Mouse (Mus musculus): Measurements from ENCODE around the gene Fto. TPM values are rescaled to one million over a fixed set of nuclear protein-coding genes. Genes with fewer than 3 reads are reported as not detected.

Fto gene
- polyA plus RNA-seq, 1 experiment, result 43.9 TPM

DNA sequence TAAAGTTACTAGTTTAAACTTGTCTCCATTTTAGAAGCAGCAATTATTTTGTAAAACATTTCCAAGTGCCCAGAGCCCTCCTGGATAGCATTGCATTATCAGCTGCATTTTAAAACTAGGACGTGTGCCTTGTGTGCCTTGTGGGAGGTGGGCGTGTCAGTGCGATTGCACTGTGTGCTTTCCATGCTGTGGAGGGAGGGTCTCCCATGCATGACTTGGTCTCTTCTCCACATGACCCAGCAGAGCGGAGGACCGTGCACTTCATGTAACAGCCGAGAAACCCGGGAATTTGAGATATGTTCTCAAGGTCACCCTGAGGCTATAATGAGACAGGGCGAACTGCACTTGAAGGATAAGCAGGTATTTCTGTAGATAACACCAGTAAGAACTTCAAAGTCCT, 347.6 kb downstream of the Fto start:
- Histone ChIP-seq H3K36me3 (ENCODE audit: control insufficient read depth, insufficient read depth, low read length) (no peaks in the 10 kb centered on the region), H3K4me1 (ENCODE audit: control insufficient read depth, insufficient read depth, low read length) (0 out of 2 replicates have a peak, but pooled peaks cover 4% of the 10 kb centered on the region), H3K27ac (ENCODE audit: insufficient read depth, low read depth, low read length) (no peak overlapping the region), H3K27me3 (replicated peaks; ENCODE audit: control insufficient read depth, insufficient read depth, low read length) (no peaks in the 10 kb centered on the region), H3K4me3 (ENCODE audit: insufficient read depth, low read depth, low read length) (no peak overlapping the region)
- TF ChIP-seq CTCF (conservative IDR thresholded peaks at IDR 0.05; ENCODE audit: insufficient read depth, insufficient read length, low read depth, low read length), result no peak
- TF ChIP-seq POLR2A (IDR thresholded peaks at IDR 0.05; ENCODE audit: low read depth, low read length), result no peak
- DNase-seq, result no peak
- WGBS, result 50% methylated on average over 8 of the region's 8 CpGs

DNA sequence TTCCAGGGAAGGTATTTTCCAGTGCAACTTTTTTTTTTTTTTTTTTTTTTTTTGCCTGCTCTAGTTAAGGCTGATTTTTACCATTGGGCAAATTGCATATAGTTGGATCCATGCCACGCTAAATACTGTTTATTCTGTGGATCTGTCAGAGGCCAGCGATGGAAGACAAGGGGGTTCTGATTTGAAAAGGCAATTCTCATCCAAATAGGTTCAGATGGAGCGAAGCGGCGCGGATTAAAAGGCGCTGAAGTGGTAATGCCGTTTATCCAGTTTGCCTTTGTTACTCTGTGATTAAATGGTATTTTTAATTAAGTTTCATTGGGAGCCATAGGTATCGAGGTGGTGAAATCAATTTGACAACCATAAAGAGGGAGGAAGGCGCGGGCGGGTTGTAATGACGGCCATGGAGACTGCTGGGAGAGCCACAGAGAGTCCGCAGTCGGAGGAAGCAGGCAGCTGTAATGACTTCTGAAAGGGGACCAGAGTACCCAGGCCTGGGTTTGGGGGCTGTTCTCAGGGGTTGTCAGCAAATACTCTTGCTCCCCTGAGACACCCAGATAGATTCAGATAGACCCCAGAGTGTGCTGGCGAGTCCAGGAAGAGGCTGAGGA, 356.2 kb downstream of the Fto start:
- TF ChIP-seq CTCF (conservative IDR thresholded peaks at IDR 0.05; ENCODE audit: insufficient read depth, insufficient read length, low read depth, low read length), result no peak
- TF ChIP-seq POLR2A (IDR thresholded peaks at IDR 0.05; ENCODE audit: low read depth, low read length), result no peak
- H3K4me3 ChIP-seq (ENCODE audit: insufficient read depth, low read depth, low read length), result no peak overlapping the region
- H3K4me1 ChIP-seq (ENCODE audit: control insufficient read depth, insufficient read depth, low read length), result no peaks in the 10 kb centered on the region
- DNase-seq, result no peak
- H3K27ac ChIP-seq (ENCODE audit: insufficient read depth, low read depth, low read length), result no peak overlapping the region
- H3K27me3 ChIP-seq (replicated peaks; ENCODE audit: control insufficient read depth, insufficient read depth, low read length), result no peaks in the 10 kb centered on the region
- 94% methylated on average over 16 of the region's 16 CpGs for WGBS
- H3K36me3 ChIP-seq (ENCODE audit: control insufficient read depth, insufficient read depth, low read length), result no peaks in the 10 kb centered on the region

- 97% methylated on average over 3 of the region's 3 CpGs for WGBS
- H3K4me1 ChIP-seq (ENCODE audit: control insufficient read depth, insufficient read depth, low read length), result no peaks in the 10 kb centered on the region
- no peak for DNase-seq
- no peaks in the 10 kb centered on the region for H3K36me3 ChIP-seq (ENCODE audit: control insufficient read depth, insufficient read depth, low read length)
- H3K4me3 ChIP-seq (ENCODE audit: insufficient read depth, low read depth, low read length), result no peak overlapping the region
- H3K27me3 ChIP-seq (replicated peaks; ENCODE audit: control insufficient read depth, insufficient read depth, low read length), result no peaks in the 10 kb centered on the region
- H3K27ac ChIP-seq (ENCODE audit: insufficient read depth, low read depth, low read length), result no peak overlapping the region
- TF ChIP-seq CTCF (conservative IDR thresholded peaks at IDR 0.05; ENCODE audit: insufficient read depth, insufficient read length, low read depth, low read length), result no peak
- no peak for TF ChIP-seq POLR2A (IDR thresholded peaks at IDR 0.05; ENCODE audit: low read depth, low read length)
Measured at GRCm38 (mm10) chr8:91676928-91677327, 363.6 kb downstream of the Fto start.

GRCm38 (mm10) chr8:91679451-91679850, 366.1 kb downstream of the Fto start:
- H3K4me1 ChIP-seq (ENCODE audit: control insufficient read depth, insufficient read depth, low read length), result no peaks in the 10 kb centered on the region
- whole genome bisulfite sequencing, result 43% methylated on average over 15 of the region's 15 CpGs
- no peak overlapping the region for H3K4me3 ChIP-seq (ENCODE audit: insufficient read depth, low read depth, low read length)
- no peaks in the 10 kb centered on the region for H3K36me3 ChIP-seq (ENCODE audit: control insufficient read depth, insufficient read depth, low read length)
- H3K27me3 ChIP-seq (replicated peaks; ENCODE audit: control insufficient read depth, insufficient read depth, low read length), result no peaks in the 10 kb centered on the region
- no peak for DNase-seq
- no peak overlapping the region for H3K27ac ChIP-seq (ENCODE audit: insufficient read depth, low read depth, low read length)
- TF ChIP-seq POLR2A (IDR thresholded peaks at IDR 0.05; ENCODE audit: low read depth, low read length) (no peak), CTCF (conservative IDR thresholded peaks at IDR 0.05; ENCODE audit: insufficient read depth, insufficient read length, low read depth, low read length) (no peak)

GRCm38 (mm10) chr8:91680125-91680524, 366.8 kb downstream of the Fto start:
- no peaks in the 10 kb centered on the region for H3K27me3 ChIP-seq (replicated peaks; ENCODE audit: control insufficient read depth, insufficient read depth, low read length)
- H3K4me3 ChIP-seq (ENCODE audit: insufficient read depth, low read depth, low read length), result no peak overlapping the region
- no peaks in the 10 kb centered on the region for H3K36me3 ChIP-seq (ENCODE audit: control insufficient read depth, insufficient read depth, low read length)
- 32% methylated on average over 5 of the region's 5 CpGs for WGBS
- no peak for DNase-seq
- no peak overlapping the region for H3K27ac ChIP-seq (ENCODE audit: insufficient read depth, low read depth, low read length)
- H3K4me1 ChIP-seq (ENCODE audit: control insufficient read depth, insufficient read depth, low read length), result no peaks in the 10 kb centered on the region
- TF ChIP-seq CTCF (conservative IDR thresholded peaks at IDR 0.05; ENCODE audit: insufficient read depth, insufficient read length, low read depth, low read length), result no peak
- TF ChIP-seq POLR2A (IDR thresholded peaks at IDR 0.05; ENCODE audit: low read depth, low read length), result no peak

DNA sequence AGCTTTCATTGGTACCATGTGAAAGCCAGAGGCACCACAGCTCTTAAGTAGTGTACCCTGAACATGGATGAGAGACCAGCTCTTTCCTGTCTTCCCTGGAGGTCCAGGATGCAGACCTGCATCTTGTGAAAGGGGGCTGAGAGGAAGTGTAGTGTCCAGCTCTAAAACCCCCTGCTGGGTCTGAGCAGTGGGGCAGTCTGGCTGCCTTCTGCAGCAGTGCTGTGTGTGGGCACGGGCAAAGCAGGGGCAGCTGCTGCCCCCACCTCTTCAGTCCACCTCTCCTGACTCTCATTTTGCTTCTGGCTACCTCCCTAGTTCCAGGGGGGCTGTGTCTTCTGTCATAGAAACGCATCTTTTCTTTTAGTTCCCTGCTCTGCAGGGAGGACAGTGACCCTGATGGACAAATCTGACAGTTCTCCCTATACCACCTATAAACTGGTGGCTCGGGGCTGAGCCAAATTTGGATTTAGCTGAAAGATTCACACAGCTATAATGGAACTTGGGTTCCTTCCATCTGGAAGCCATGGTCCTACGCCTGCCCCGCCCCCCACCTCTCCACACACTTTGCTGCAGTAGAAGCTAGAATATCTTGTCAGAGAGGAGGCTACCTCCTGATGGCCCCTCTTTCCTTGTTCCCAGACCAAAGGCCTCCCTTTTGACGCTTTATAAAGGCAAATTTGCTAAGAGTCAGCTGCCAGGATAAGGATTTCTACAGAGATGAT, 371.4 kb downstream of the Fto start:
- TF ChIP-seq POLR2A (IDR thresholded peaks at IDR 0.05; ENCODE audit: low read depth, low read length), result no peak
- TF ChIP-seq CTCF (conservative IDR thresholded peaks at IDR 0.05; ENCODE audit: insufficient read depth, insufficient read length, low read depth, low read length), result no peak
- Histone ChIP-seq H3K27me3 (replicated peaks; ENCODE audit: control insufficient read depth, insufficient read depth, low read length) (no peaks in the 10 kb centered on the region), H3K4me3 (ENCODE audit: insufficient read depth, low read depth, low read length) (no peak overlapping the region), H3K4me1 (ENCODE audit: control insufficient read depth, insufficient read depth, low read length) (no peaks in the 10 kb centered on the region), H3K36me3 (ENCODE audit: control insufficient read depth, insufficient read depth, low read length) (no peaks in the 10 kb centered on the region), H3K27ac (ENCODE audit: insufficient read depth, low read depth, low read length) (no peak overlapping the region)
- 87% methylated on average over 6 of the region's 6 CpGs for WGBS
- DNase-seq, result no peak

- TF ChIP-seq CTCF (conservative IDR thresholded peaks at IDR 0.05; ENCODE audit: insufficient read depth, insufficient read length, low read depth, low read length) (no peak; the same call in 1 of the 2 replicates), POLR2A (IDR thresholded peaks at IDR 0.05; ENCODE audit: low read depth, low read length) (no peak)
- Histone ChIP-seq H3K27ac (ENCODE audit: insufficient read depth, low read depth, low read length) (no peak overlapping the region), H3K4me3 (ENCODE audit: insufficient read depth, low read depth, low read length) (no peak overlapping the region), H3K36me3 (ENCODE audit: control insufficient read depth, insufficient read depth, low read length) (no peaks in the 10 kb centered on the region), H3K27me3 (replicated peaks; ENCODE audit: control insufficient read depth, insufficient read depth, low read length) (no peaks in the 10 kb centered on the region), H3K4me1 (ENCODE audit: control insufficient read depth, insufficient read depth, low read length) (no peaks in the 10 kb centered on the region)
- 52% methylated on average over 3 of the region's 3 CpGs for WGBS
- DNase-seq, result no peak
Measured at GRCm38 (mm10) chr8:91685408-91685807, 372.1 kb downstream of the Fto start.
